16 mouse cellular contexts compared by ENCODE assay signal in genomic region chr13:30221316-30221715, GRCm38 (mm10).
DNase-seq lines count a peak whose midpoint lies in the region; ATAC-seq lines count a peak whose summit lies in the region.
"Had no signal": no experiment of that assay in that cellular context is flagged by ENCODE, and none has a peak within 500 bp of the region (broad histone marks: within the 10 kb centered on the region; RNA-seq: fewer than 3 reads in every experiment).

No protein-coding gene starts in this region.

- H3K4me3 ChIP-seq in kidney, embryonic 16.5 days (ENCODE audit: low read length) = no peak overlapping the region
- 0 out of 2 replicates have a peak overlapping the region, but pooled peaks have one; percentile 1 for H3K4me3 ChIP-seq in embryonic facial prominence, embryonic 10.5 days
- no peak overlapping the region for H3K4me3 ChIP-seq in limb, embryonic 12.5 days (replicated peaks)
- H3K4me3 ChIP-seq: forebrain, embryonic 13.5 days; heart, adult 2 months; neural tube, embryonic 13.5 days had no signal

- 26% methylated on average over 3 of the region's 3 CpGs for WGBS in kidney, embryonic 16.5 days
- 18% methylated on average over 3 of the region's 3 CpGs for WGBS in embryonic facial prominence, embryonic 10.5 days
- 22% methylated on average over 3 of the region's 3 CpGs for WGBS in limb, embryonic 12.5 days

- no peaks in the 10 kb centered on the region for H3K9me3 ChIP-seq in kidney, embryonic 16.5 days (ENCODE audit: low read length)
- H3K9me3 ChIP-seq in embryonic facial prominence, embryonic 10.5 days = no peaks in the 10 kb centered on the region
- no peaks in the 10 kb centered on the region; the same call in 1 of the 2 replicates for H3K9me3 ChIP-seq in limb, embryonic 12.5 days
- H3K9me3 ChIP-seq: forebrain, embryonic 13.5 days; neural tube, embryonic 13.5 days had no signal

- H3K36me3 ChIP-seq in kidney, embryonic 16.5 days (ENCODE audit: insufficient read depth, low read length) = peaks cover 6% of the 10 kb centered on the region
- H3K36me3 ChIP-seq in embryonic facial prominence, embryonic 10.5 days (replicated peaks) = peaks cover 6% of the 10 kb centered on the region; the same call in 1 of the 2 replicates
- H3K36me3 ChIP-seq in limb, embryonic 12.5 days = peaks cover 5% of the 10 kb centered on the region; the same call in 1 of the 2 replicates
- H3K36me3 ChIP-seq: neural tube, embryonic 13.5 days had no signal

- peak overlapping the region; percentile 64 for H3K27ac ChIP-seq in kidney, embryonic 16.5 days (ENCODE audit: low read length)
- peak overlapping the region; percentile 79 for H3K27ac ChIP-seq in embryonic facial prominence, embryonic 10.5 days (replicated peaks)
- 0 out of 2 replicates have a peak overlapping the region, but pooled peaks have one; percentile 17 for H3K27ac ChIP-seq in limb, embryonic 12.5 days
- H3K27ac ChIP-seq: forebrain, embryonic 13.5 days; heart, adult 2 months; macrophage; neural tube, embryonic 13.5 days had no signal

- no peak overlapping the region for H3K4me2 ChIP-seq in kidney, embryonic 16.5 days (replicated peaks; ENCODE audit: low read depth, low read length)
- H3K4me2 ChIP-seq in limb, embryonic 12.5 days = no peak overlapping the region
- H3K4me2 ChIP-seq: forebrain, embryonic 13.5 days; liver, embryonic 11.5 days; neural tube, embryonic 13.5 days had no signal

- peak; percentile 37; the same call in 1 of the 2 replicates for ATAC-seq in kidney, embryonic 16.5 days (ENCODE audit: low FRiP score, low TSS enrichment)
- ATAC-seq in limb, embryonic 12.5 days (ENCODE audit: insufficient number of reproducible peaks, insufficient read depth, low FRiP score, low TSS enrichment, low read depth) = no peak
- ATAC-seq: CD4-positive, CD25-positive, alpha-beta regulatory T cell, adult 4 months; forebrain, embryonic 13.5 days; midbrain, embryonic 16.5 days had no signal

- H3K4me1 ChIP-seq in kidney, embryonic 16.5 days (ENCODE audit: insufficient read depth, low read length) = peaks cover 26% of the 10 kb centered on the region
- H3K4me1 ChIP-seq in embryonic facial prominence, embryonic 10.5 days = peaks cover 27% of the 10 kb centered on the region
- H3K4me1 ChIP-seq in limb, embryonic 12.5 days (replicated peaks) = peaks cover 12% of the 10 kb centered on the region
- H3K4me1 ChIP-seq: forebrain, embryonic 13.5 days; neural tube, embryonic 13.5 days had no signal

- no peak overlapping the region for H3K9ac ChIP-seq in kidney, embryonic 16.5 days (replicated peaks; ENCODE audit: low read length)
- no peak overlapping the region for H3K9ac ChIP-seq in limb, embryonic 12.5 days (replicated peaks)
- H3K9ac ChIP-seq: forebrain, embryonic 13.5 days; neural tube, embryonic 13.5 days had no signal

- no peak for DNase-seq in kidney, adult 11 months
- peak; percentile 43 for DNase-seq in NIH3T3 (ENCODE audit: low read depth)
- DNase-seq in embryonic facial prominence, embryonic 10.5 days (ENCODE audit: low spot score) = no peak
- no peak for DNase-seq in heart, adult 11 months
- DNase-seq in ovary, postnatal 36 days (ENCODE audit: low spot score) = no peak
- DNase-seq: heart, adult 2 months; heart, postnatal 14 days; right cerebral cortex, adult 18-20 months had no signal

- no peaks in the 10 kb centered on the region for H3K27me3 ChIP-seq in kidney, embryonic 16.5 days (ENCODE audit: insufficient read depth, low read length)
- no peaks in the 10 kb centered on the region for H3K27me3 ChIP-seq in embryonic facial prominence, embryonic 10.5 days (replicated peaks; ENCODE audit: low read depth, poor library complexity, severe bottlenecking)
- no peaks in the 10 kb centered on the region for H3K27me3 ChIP-seq in limb, embryonic 12.5 days
- H3K27me3 ChIP-seq: forebrain, embryonic 13.5 days; neural tube, embryonic 13.5 days had no signal

Comparison
In these comparisons a context has a peak if more than half of its experiments do, and no peak if none do; other contexts are left out.
1. H3K27ac ChIP-seq: peak in every context shown above with its lines; median percentile 79 in embryonic facial prominence, embryonic 10.5 days; 64 in kidney, embryonic 16.5 days; 17 in limb, embryonic 12.5 days.